Mouse (Mus musculus): ENCODE measurements around the gene Gm10277. TPM values are rescaled to one million over a fixed set of nuclear protein-coding genes. Genes with fewer than 3 reads are reported as not detected.

Gene Gm10277
- polyA plus RNA-seq, 1 experiment: not detected

DNA sequence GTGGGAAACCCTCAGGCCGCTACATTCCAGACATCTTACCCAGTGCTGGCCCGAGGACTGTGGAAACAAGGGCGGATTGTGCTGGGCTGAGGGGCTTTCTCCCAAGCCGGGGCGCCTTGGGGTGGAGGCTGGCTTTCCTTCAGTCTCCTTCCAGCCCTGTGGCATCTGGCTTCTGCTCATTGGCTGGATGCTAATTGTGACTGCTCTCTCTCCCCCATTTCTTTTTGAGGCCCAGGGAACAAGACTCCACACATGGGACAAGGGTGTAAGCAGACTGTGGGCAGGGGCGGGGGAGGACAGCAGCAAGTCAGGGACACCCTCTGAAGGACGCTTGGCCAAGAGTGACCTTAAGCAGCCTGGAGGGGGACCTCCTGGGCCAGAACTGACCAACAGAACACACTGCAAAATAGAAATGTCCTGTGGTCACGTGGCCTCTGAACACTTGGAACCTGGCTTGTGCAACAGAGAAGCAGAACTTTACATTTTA lies 3.7 kb upstream of the Gm10277 start:
- Histone ChIP-seq H3K4me1 (ENCODE audit: control insufficient read depth) (peaks cover 74% of the 10 kb centered on the region), H3K9me3 (ENCODE audit: control insufficient read depth, low read length) (no peaks in the 10 kb centered on the region), H3K36me3 (ENCODE audit: control insufficient read depth) (peaks cover 50% of the 10 kb centered on the region), H3K27me3 (ENCODE audit: control insufficient read depth) (no peaks in the 10 kb centered on the region), H3K4me3 (replicated peaks) (peak overlapping the region; percentile 4)
- TF ChIP-seq GATA1 (IDR thresholded peaks at IDR 0.05; ENCODE audit: low read length): no peak
- no peak for TF ChIP-seq TAL1 (IDR thresholded peaks at IDR 0.05; ENCODE audit: low read length)

DNA sequence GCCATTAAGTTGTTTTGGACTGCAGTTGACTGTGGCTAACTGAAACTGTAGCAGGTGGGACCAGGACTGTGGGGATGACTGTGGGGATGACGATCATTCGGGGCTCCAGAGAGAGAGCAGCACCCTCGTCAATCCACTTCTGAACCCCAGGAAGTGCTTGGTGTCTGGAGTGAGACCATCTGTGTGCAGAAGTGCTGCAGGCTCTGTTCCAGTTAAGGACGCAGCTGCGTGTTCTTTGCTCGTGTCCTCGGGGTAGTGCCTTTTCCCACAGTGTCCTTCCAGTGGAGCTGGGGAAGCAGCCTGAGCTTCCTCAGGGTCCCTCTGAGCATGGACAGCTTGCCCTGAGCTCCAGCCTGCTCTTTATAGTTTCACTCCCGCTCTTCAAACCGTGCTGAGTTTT lies 2.7 kb upstream of the Gm10277 start:
- peaks cover 84% of the 10 kb centered on the region for H3K4me1 ChIP-seq (ENCODE audit: control insufficient read depth)
- TF ChIP-seq TAL1 (IDR thresholded peaks at IDR 0.05; ENCODE audit: low read length) (no peak), GATA1 (IDR thresholded peaks at IDR 0.05; ENCODE audit: low read length) (no peak)
- peaks cover 53% of the 10 kb centered on the region for H3K36me3 ChIP-seq (ENCODE audit: control insufficient read depth)
- H3K4me3 ChIP-seq (replicated peaks): peak overlapping the region; percentile 1
- no peaks in the 10 kb centered on the region for H3K27me3 ChIP-seq (ENCODE audit: control insufficient read depth)
- no peaks in the 10 kb centered on the region for H3K9me3 ChIP-seq (ENCODE audit: control insufficient read depth, low read length)

DNA sequence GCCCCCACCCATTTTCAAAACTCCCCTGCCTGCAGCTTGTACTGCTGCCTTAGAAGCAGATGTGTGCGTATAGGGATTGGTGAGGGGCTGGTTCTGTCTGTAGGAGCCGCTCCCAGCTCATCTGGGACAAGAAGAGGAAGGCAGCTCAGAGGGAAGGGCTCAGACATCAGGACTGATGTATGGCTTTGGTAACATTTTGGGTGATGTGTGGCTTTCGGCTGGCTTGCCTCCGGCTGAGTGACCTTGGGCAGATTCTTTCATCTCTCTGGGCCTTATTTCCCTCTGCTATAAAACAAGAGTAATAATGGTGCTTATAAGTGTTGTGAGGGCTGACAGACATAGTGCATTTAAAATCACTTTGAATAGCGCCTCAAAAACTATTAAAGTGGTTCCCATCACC lies 2.0 kb upstream of the Gm10277 start:
- Histone ChIP-seq H3K27me3 (ENCODE audit: control insufficient read depth) (no peaks in the 10 kb centered on the region), H3K9me3 (ENCODE audit: control insufficient read depth, low read length) (no peaks in the 10 kb centered on the region), H3K36me3 (ENCODE audit: control insufficient read depth) (peaks cover 55% of the 10 kb centered on the region), H3K4me1 (ENCODE audit: control insufficient read depth) (peaks cover 90% of the 10 kb centered on the region), H3K4me3 (replicated peaks) (no peak overlapping the region)
- TF ChIP-seq TAL1 (IDR thresholded peaks at IDR 0.05; ENCODE audit: low read length) (no peak), GATA1 (IDR thresholded peaks at IDR 0.05; ENCODE audit: low read length) (no peak)

DNA sequence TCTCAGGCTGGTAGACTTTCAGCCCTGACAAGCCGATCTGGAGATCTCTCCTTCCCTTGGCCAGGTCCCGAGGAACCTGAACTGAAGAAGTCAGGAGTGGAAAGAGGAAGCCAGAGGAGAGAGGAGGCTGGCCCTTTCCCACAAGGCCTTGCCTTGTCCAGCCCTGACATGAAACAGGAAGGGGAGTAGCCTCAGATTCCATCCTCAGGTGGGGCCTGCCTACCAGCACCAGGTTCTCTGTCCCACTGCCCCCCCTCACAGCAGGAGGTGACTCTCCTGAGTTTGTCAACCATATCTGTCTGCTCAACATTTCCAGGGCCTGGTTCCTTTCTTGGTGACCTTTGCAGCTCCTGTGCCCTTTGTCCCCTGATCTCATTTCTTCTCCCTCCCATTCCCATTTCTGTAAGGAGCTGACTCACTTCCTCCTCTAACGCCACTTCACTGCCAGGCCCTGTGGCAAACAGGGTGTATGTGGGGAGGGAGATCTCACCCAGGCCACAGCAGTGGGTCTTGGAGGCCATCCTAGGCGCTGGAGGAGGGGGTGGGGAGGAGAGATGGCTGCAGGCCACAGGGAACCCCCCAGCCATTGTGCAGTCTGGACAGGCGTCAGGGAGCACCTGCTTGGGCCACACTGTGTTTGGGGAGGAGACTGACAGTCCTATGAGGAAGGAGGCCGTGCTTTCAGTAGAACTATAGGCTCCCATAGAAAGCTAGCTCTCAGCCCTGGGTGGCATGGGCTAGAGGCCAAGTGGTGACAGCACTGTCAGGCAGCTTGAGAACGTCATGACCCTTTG lies 1.6 kb downstream of the Gm10277 start:
- TF ChIP-seq TAL1 (IDR thresholded peaks at IDR 0.05; ENCODE audit: low read length): no peak
- TF ChIP-seq GATA1 (IDR thresholded peaks at IDR 0.05; ENCODE audit: low read length): no peak
- H3K9me3 ChIP-seq (ENCODE audit: control insufficient read depth, low read length): no peaks in the 10 kb centered on the region
- peak overlapping the region; percentile 64 for H3K4me3 ChIP-seq (replicated peaks)
- peaks cover 93% of the 10 kb centered on the region for H3K4me1 ChIP-seq (ENCODE audit: control insufficient read depth)
- no peaks in the 10 kb centered on the region for H3K27me3 ChIP-seq (ENCODE audit: control insufficient read depth)
- H3K36me3 ChIP-seq (ENCODE audit: control insufficient read depth): peaks cover 77% of the 10 kb centered on the region

DNA sequence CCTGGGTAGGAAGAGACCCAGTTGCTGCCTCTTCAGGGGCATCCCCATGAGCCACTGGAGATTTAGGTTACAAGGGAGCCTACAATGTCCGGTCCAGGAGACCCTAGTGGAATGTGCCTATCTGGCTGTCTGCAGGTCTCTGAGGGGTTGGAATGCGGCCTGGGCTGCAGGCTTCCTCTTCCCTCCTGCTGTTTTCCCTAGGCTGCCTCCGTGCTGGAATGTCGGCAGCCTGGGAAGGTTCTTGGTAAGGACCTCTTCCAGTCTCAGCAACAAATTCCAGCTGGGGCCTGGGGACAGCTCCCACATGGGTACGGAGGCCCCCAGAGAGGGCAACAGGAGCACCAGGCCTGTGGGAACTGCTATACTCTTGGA lies 2.2 kb downstream of the Gm10277 start:
- peaks cover 93% of the 10 kb centered on the region for H3K4me1 ChIP-seq (ENCODE audit: control insufficient read depth)
- TF ChIP-seq GATA1 (IDR thresholded peaks at IDR 0.05; ENCODE audit: low read length): no peak
- TF ChIP-seq TAL1 (IDR thresholded peaks at IDR 0.05; ENCODE audit: low read length): no peak
- H3K27me3 ChIP-seq (ENCODE audit: control insufficient read depth): no peaks in the 10 kb centered on the region
- no peaks in the 10 kb centered on the region for H3K9me3 ChIP-seq (ENCODE audit: control insufficient read depth, low read length)
- H3K4me3 ChIP-seq (replicated peaks): peak overlapping the region; percentile 64
- peaks cover 77% of the 10 kb centered on the region for H3K36me3 ChIP-seq (ENCODE audit: control insufficient read depth)

DNA sequence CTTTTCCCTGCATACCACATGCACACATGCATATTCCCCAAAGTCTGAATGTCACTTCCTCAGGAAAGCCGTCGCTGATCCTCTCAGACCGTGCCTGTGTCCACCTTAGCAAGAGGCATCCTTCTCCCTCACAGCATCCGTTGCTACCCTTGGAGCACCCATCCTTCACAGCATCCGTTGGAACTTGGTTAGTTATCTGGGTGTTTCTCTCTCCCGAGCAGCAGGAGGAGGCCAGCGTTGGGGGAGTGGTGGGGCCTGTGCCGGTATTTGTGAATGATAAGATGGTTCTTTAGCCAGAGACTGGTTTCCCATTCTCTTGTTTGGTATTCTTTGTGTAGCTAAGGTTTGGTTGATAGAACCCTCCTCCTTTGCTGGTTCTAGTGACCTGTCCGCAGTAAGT lies 2.7 kb downstream of the Gm10277 start:
- Histone ChIP-seq H3K9me3 (ENCODE audit: control insufficient read depth, low read length) (no peaks in the 10 kb centered on the region), H3K27me3 (ENCODE audit: control insufficient read depth) (no peaks in the 10 kb centered on the region), H3K4me1 (ENCODE audit: control insufficient read depth) (peaks cover 89% of the 10 kb centered on the region), H3K4me3 (replicated peaks) (peak overlapping the region; percentile 64), H3K36me3 (ENCODE audit: control insufficient read depth) (peaks cover 76% of the 10 kb centered on the region)
- TF ChIP-seq GATA1 (IDR thresholded peaks at IDR 0.05; ENCODE audit: low read length) (no peak), TAL1 (IDR thresholded peaks at IDR 0.05; ENCODE audit: low read length) (no peak)

DNA sequence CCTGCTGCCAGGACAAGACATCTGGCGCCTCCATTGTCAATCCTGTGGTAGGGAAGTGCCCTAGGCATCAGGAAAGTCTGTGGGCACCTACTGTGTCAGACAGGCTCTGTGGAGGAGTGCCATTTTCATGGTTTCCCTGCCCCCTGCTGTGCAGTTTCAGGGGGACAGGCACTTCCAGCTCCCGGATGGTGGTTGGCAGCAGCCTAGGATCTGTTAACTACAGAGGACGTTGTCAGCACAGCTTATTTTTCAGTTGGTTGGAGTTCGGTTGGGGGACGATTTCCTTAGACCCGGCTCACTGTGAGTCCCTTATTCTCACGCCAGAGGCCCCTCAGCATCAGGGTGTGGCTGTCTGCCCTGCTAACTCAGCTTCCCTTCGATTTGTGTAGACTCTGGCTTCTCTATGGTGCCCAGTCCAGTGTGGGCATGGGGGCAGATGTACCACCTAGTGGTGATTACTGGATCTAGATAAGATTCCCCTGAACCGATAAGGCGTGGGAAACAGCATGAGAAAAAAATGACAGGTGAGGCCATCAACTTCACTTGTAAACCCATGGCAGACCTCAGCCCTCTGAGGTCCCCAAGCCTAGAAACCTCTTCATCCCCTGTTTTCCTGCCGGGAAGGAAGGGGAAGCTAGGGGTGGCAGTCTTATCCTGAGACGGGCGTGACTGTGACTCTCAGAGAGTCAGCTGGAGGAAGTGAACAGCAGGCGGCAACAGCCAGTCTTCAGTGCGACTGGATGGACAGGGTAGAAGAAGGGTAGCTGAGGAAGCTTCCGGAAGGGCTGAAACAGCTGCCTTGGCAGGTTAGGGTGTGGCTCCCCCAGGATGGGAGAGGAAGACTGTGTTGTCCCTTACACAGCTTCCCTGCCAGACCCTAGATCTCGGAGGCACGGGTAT lies 3.5 kb downstream of the Gm10277 start:
- TF ChIP-seq GATA1 (IDR thresholded peaks at IDR 0.05; ENCODE audit: low read length) (peak; percentile 55), TAL1 (IDR thresholded peaks at IDR 0.05; ENCODE audit: low read length) (no peak)
- no peaks in the 10 kb centered on the region for H3K9me3 ChIP-seq (ENCODE audit: control insufficient read depth, low read length)
- H3K4me1 ChIP-seq (ENCODE audit: control insufficient read depth): peaks cover 89% of the 10 kb centered on the region
- H3K4me3 ChIP-seq (replicated peaks): peak overlapping the region; percentile 64
- H3K36me3 ChIP-seq (ENCODE audit: control insufficient read depth): peaks cover 83% of the 10 kb centered on the region
- no peaks in the 10 kb centered on the region for H3K27me3 ChIP-seq (ENCODE audit: control insufficient read depth)

DNA sequence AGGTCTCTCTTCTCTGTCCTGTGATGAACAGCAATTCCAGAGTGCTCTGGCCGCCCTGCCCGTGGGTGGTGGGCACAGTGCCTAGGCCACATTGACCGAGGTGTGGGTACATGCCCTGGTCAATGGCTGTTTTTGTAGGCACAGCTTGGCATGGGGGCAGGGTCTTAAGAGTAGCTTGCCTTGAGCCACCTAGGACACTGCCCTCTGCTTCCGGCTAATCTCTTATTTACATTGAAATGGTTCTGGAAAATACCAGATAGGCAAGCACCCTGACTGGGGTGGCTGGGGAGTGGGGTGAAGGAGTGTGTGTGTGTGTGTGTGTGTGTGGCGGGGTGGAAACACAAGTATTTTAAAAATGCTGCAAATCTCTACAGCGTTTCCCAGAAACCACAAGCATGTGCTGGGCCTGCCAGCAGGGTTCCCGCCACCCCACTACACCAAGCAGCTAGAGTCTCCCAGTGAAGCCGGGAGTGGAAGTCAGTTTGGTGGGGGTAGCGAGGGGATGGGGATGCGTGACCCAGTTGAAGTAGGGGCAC lies 4.3 kb downstream of the Gm10277 start:
- TF ChIP-seq TAL1 (IDR thresholded peaks at IDR 0.05; ENCODE audit: low read length): no peak
- TF ChIP-seq GATA1 (IDR thresholded peaks at IDR 0.05; ENCODE audit: low read length): no peak
- Histone ChIP-seq H3K36me3 (ENCODE audit: control insufficient read depth) (peaks cover 86% of the 10 kb centered on the region), H3K9me3 (ENCODE audit: control insufficient read depth, low read length) (no peaks in the 10 kb centered on the region), H3K27me3 (ENCODE audit: control insufficient read depth) (no peaks in the 10 kb centered on the region), H3K4me3 (replicated peaks) (peak overlapping the region; percentile 64), H3K4me1 (ENCODE audit: control insufficient read depth) (peaks cover 88% of the 10 kb centered on the region)

Measured in erythroblast, embryonic 14.5 days (primary cell).